Mouse (Mus musculus) cerebellum, postnatal 4 days (tissue): ENCODE data around the gene Klhl25.
"Not testable (repeated sequence)": the region's sequence is repeated elsewhere in the genome, so short reads cannot be mapped to it uniquely, and the experiment has no call there.

Experiments
- DNase-seq, 2 experiments: peaks; one replicate each; pipeline ENCODE4 v3.0.0; 2022; ENCODE audit warnings: low spot score in 2 of 2, mixed read lengths in 1 of 2

The Klhl25 gene

DNA sequence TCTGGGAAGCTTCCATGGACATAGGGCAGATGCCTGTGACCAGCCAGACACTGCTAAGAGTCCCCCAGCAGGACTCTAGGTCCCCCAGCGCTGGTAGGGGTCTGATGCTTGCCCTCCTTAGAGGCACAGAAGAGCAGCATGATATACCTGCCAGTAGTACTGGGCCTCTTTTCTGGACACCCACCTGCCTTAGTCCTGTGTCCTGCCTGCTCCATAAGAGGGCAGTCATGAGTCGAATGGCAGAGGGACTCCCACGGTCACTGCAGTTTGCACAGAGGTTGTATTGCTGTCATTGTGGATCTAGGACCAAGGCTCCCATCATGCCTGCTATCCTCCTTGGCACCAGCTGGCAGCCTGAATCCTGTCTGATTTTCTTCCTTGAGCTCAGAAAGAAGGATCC lies 25.1 kb downstream of the Klhl25 start:
- no peak for DNase-seq

GRCm38 (mm10) chr7:75873746-75874145 lies 25.6 kb downstream of the Klhl25 start:
- no peak for DNase-seq

- DNase-seq, result not testable (repeated sequence)
These were observed 31.3 kb downstream of the Klhl25 start for GRCm38 (mm10) chr7:75879436-75879835.

- DNase-seq, result no peak
These were observed 32.1 kb downstream of the Klhl25 start for GRCm38 (mm10) chr7:75880236-75880635.

GRCm38 (mm10) chr7:75880650-75881049 lies 32.5 kb downstream of the Klhl25 start:
- DNase-seq, result peak; percentile 83 to 88

GRCm38 (mm10) chr7:75881376-75881775 lies 33.3 kb downstream of the Klhl25 start:
- DNase-seq, result no peak

- no peak for DNase-seq
These were observed 33.7 kb downstream of the Klhl25 start for GRCm38 (mm10) chr7:75881791-75882190.

DNA sequence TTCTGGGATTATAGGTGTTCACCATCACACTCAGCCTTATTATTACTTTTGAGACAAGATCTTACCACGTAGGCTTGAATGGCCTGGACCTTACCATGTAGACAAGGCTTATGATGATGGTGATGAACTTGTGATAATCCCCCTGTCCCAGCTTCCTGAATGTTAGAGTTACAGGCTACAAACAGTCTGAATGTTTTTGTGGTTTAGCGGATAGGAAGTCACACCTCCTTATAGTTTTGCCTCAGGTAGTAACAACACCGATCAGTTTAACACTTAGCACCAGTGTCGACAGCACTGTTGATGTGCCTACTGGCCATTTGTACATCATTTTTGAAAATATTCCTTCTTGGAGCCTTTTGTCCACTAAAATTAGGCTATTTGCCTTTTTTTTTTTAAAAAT lies 43.4 kb downstream of the Klhl25 start:
- no peak for DNase-seq

DNA sequence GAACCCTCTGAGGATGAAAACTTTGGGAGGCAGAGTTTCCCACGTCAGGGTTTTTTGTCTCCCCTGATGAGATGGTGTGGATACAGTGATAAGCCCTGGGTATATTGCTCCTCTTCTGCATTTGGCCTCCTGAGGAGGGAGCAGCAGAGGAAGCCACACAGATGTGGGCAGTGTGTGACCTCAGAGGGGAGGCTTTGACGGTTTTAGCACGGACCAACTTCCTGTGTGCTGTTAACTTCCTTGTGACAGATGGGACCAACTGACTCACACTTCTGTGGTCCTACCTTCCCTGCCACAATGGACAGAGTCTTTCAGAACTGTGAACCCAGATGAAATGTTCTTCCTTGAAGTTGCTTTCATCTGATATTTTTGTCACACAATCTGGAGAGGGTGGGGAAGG lies 44.6 kb downstream of the Klhl25 start:
- no peak for DNase-seq

DNA sequence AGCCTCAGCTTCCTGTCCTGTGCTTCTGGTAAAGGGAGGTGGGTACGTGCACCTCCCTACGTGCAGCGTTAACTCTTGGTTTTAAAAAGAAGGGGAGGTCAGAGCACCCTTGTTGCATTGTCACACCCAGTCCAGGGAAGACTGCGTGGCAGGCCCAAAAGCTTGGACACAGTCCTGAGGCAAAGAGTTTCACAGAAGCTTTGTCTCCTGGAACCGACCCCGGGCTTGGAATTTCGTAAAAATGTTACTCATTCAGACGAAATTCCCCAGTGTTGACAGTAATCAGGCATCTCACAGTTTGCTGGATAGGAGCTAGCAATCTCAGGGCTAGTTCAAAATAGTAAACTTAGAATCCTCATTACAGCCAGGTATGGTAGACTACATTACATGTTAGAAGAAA lies 45.6 kb downstream of the Klhl25 start:
- DNase-seq, result no peak

DNA sequence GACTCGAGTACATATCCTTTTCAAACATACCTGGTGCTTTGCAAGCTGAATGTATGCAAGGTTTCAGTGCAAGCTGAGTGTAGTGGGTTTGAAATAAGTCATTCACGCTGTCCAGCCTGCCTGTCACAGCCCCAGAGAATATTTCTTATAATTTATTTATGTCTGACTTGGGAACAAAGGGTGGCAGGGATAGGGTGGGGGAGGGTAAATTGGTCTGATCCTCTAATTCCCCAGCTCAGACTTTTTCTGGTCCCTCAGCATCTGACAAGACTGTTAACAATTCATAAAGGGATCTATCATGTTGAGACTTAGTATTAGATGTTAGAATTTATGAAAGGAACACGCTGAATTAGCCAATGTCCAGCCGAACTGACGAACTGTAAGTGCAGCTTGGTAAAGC lies 48.9 kb downstream of the Klhl25 start:
- no peak for DNase-seq

- DNase-seq, result no peak
These were observed 51.0 kb downstream of the Klhl25 start for GRCm38 (mm10) chr7:75899102-75899501.

- no peak for DNase-seq
These were observed 51.4 kb downstream of the Klhl25 start for GRCm38 (mm10) chr7:75899517-75899916.

DNA sequence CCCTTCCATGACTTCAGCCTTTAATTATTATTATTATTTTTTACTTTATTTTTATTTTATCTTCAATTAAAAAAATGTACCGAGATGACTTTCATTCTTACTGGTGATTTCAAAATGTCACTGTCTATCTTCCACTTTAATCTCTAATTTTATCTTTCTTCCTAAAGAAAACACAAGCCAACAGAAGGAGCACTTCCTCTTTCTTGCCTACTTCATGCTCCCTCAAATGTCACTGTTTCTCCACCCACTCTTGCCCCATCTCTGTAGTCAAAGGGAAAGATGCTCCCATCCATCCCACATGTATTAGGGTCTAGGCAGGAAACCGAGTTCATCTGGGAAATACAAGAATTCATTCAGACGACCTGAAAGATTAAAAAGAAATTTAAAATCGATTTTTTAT lies 51.8 kb downstream of the Klhl25 start:
- no peak for DNase-seq

- DNase-seq, result no peak
These were observed 57.0 kb downstream of the Klhl25 start for GRCm38 (mm10) chr7:75905145-75905544.

DNA sequence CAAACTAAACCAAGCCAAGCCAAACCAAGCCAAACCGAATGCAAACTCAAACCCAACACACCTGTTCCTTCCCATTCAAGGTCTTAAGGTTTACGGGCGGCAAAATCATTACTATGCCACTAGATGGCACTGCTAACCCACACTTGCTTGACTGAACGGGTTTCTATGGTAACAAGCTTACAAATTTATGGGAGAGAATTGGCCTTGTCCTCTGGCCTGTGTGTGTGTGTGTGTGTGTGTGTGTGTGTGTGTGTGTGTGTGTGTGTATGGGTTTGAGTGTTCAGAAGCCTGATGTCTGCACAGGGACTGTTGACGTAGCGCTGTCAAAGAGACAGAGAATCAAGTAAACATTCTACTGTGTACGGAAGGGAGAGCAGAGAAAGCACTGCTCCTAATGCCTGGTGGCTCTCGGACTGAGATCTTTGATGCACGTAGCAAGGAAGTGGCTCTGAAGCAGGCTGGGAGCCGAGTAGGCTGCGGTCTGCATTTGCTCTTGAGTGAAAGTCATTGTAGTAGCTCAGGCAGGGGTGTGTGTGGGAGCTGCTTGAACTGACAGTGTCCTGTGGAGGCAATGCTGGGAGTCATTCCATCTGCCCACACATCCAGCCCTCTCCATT lies 62.0 kb downstream of the Klhl25 start:
- peak in 1 of 2 experiments; percentile 58 for DNase-seq

DNA sequence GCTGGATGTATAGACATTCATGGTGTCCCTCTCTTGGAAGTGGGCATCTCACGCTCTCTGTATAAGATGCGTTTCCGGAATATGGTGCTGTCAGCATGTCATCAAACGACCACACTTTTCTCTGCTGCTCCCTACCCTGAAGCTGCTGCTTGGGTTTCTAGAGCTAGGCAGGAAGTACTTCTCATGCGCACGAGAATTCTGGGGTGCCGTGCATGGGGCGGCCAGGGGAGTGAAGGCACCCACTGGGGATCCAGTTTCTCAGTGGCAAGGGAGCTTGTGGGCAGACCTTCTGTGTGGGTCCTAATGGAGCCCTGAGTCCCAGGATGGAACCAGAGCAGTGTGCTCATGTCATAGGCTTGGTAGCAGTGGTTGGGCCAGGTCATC lies 62.5 kb downstream of the Klhl25 start:
- no peak for DNase-seq

GRCm38 (mm10) chr7:75913952-75914351 lies 65.8 kb downstream of the Klhl25 start:
- peak; percentile 75 to 88 for DNase-seq

GRCm38 (mm10) chr7:75915550-75915949 lies 67.4 kb downstream of the Klhl25 start:
- not testable (repeated sequence) for DNase-seq

DNA sequence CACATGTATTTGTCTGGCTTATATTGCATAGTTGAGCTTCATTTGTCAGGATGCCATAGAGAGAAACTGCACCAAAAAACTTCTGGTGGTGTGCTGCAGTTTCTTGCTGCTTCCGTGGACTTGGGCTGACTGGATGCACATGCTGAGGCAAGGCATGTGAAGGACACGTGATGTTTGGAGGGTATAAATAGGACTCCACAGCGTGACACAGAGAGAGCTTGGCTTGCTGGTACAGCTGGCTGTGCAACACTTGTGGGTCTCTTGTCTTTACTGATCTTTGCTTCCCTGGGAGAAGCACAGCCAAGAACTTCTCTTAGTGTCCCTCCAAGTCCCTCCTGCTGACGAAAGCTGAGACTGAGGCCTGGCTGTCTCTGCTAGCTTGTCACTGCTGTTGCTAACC lies 69.6 kb downstream of the Klhl25 start:
- DNase-seq, result no peak

DNA sequence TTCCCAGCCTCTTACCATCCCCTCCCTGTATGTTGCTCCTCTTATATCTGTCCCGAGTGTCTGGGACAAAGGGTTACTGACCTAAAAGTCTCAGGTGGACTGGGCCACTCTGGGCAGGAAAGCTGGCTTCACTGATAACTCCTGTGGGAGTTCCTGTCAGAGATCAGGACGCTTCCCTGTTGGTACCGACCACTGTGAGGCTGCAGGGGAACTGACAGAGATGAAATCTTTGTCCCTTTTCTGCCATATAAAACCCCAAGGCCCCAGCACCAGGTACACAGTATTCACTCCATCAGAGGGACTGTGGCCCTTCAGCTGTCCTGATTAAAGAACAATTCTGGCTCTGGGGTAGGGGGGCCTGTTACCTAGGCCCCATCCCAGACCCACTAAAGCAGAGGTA lies 71.6 kb downstream of the Klhl25 start:
- not testable (repeated sequence) for DNase-seq
